Comparison of ENCODE assay signal across 8 mouse cellular contexts in genomic region chr11:75460844-75461742, GRCm38 (mm10). TPM values are rescaled to one million over a fixed set of nuclear protein-coding genes. Genes with fewer than 3 reads are reported as not detected.
DNase-seq lines count a peak whose midpoint lies in the region; ATAC-seq lines count a peak whose summit lies in the region.

Gene Tlcd2 (plus strand): TSS chr11:75461715.

- no peaks in the 10 kb centered on the region for H3K27me3 ChIP-seq in lung, embryonic 16.5 days (ENCODE audit: control insufficient read depth, insufficient read depth, low read depth, low read length)

- ATAC-seq in hematopoietic stem cell, adult 5-6 weeks (replicated peaks in 1 of 2; ENCODE audit: insufficient read depth in 1 of 2, low FRiP score in 2 of 2, low TSS enrichment in 1 of 2, low read depth in 1 of 2, poor library complexity in 2 of 2, severe bottlenecking in 2 of 2): peak; percentile 83 to 86
- ATAC-seq in lung, embryonic 16.5 days (ENCODE audit: low read depth): peak; percentile 93

- peak; percentile 100 for DNase-seq in MEL-GATA-1-ER (ENCODE audit: extremely low read depth, low read depth)
- DNase-seq in cerebellum, adult 8-10 months: peak; percentile 99
- DNase-seq in forelimb bud, embryonic 11.5 days (ENCODE audit: low read depth, low spot score): peak; percentile 100
- peak; percentile 98 for DNase-seq in layer of hippocampus, adult 9-10 months (ENCODE audit: low spot score)
- DNase-seq in ovary, postnatal 10 days (ENCODE audit: low spot score): peak; percentile 95
- peak; percentile 99 to 100 for DNase-seq in thymus, postnatal 10 days (ENCODE audit: low spot score in 2 of 2)

- peak within 1 kb of the TSS; percentile 84 for H3K4me3 ChIP-seq in lung, embryonic 16.5 days (ENCODE audit: low read length)

- H3K4me2 ChIP-seq in lung, embryonic 16.5 days (ENCODE audit: low read depth, low read length): peak within 1 kb of the TSS; percentile 98

- H3K27ac ChIP-seq in lung, embryonic 16.5 days (ENCODE audit: low read length): peak within 1 kb of the TSS; percentile 99

- no peaks in the 10 kb centered on the region for H3K9me3 ChIP-seq in lung, embryonic 16.5 days (ENCODE audit: control insufficient read depth, low read length)

- H3K9ac ChIP-seq in lung, embryonic 16.5 days (ENCODE audit: low read length): peak within 1 kb of the TSS; percentile 75

- H3K4me1 ChIP-seq in lung, embryonic 16.5 days (replicated peaks; ENCODE audit: control insufficient read depth, insufficient read depth, low read length): peaks cover 30% of the 10 kb centered on the region

- H3K36me3 ChIP-seq in lung, embryonic 16.5 days (ENCODE audit: control insufficient read depth, insufficient read depth, low read length): peaks cover 3% of the 10 kb centered on the region; the same call in 1 of the 2 replicates

- WGBS in lung, embryonic 16.5 days: under 1% methylated on average over 46 of the region's 46 CpGs

RNA-seq across cellular contexts. Expression of gene Tlcd2, which starts in this region (rescaled TPM):
- 24.7 and 33.5 TPM in 2 replicates for total RNA-seq in hematopoietic stem cell, adult 5-6 weeks (2017)
- 16.7 and 17.1 TPM in 2 replicates for polyA plus RNA-seq in lung, embryonic 16.5 days (2015; fragmentation: Nextera tagmentation; extraction: Ambion mirVana)

Comparison
In these comparisons a context has a peak if more than half of its experiments do, and no peak if none do; other contexts are left out.
1. Peak in every context shown above with its lines: DNase-seq, ATAC-seq, H3K4me3 ChIP-seq and H3K27ac ChIP-seq.